Mouse (Mus musculus) neural tube, embryonic 14.5 days (tissue): ENCODE measurements around the gene Hhex. TPM values are rescaled to one million over a fixed set of nuclear protein-coding genes. Genes with fewer than 3 reads are reported as not detected.

Experiments
- polyA plus RNA-seq: library from polyadenylated mRNA; unstranded; fragments of >200 nt; fragmentation: Nextera tagmentation; extraction: Ambion mirVana; gene quantifications from 2 replicates; pipeline ENCODE4 v1.2.1, GENCODE M21; 2014

Hhex gene
- polyA plus RNA-seq, 1 experiment from 2014 or later: 1.8 TPM

Other genes with a start within 250 kb of the Hhex start
- gene March5, start 227.3 kb upstream of the Hhex start, polyA plus RNA-seq: 121 and 126 TPM in 2 replicates
- 13.3 and 14.7 TPM in 2 replicates for gene Cpeb3, start 226.2 kb upstream of the Hhex start, polyA plus RNA-seq
- gene Ide, start 97.0 kb upstream of the Hhex start, polyA plus RNA-seq: 48.5 and 49.3 TPM in 2 replicates
- gene Kif11, start 58.4 kb upstream of the Hhex start, polyA plus RNA-seq: 5.1 and 6.4 TPM in 2 replicates
- gene Exoc6, start 115.6 kb downstream of the Hhex start, polyA plus RNA-seq: 26.5 and 27.0 TPM in 2 replicates